Comparison of ENCODE assay signal across 8 mouse cellular contexts in the genomic region with DNA sequence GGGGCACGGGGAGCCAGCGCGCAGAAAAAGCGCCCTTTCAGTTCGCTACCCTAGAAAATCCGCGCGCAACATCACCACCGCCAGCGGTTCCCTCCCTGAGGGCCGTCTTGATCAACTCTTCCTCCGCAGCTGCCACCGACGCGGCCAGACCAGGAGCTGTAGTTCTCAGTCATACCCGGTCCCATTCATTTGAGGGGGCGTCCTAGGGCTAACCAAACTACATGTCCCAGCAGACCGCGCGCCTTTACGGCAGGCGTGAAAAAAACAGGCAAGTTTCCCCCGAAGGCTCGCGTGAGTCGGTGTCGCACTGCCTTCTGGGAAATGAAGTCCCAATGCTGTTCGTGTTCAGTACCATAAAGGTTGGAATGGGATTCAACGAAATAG. TPM values are rescaled to one million over a fixed set of nuclear protein-coding genes. Genes with fewer than 3 reads are reported as not detected.
DNase-seq lines count a peak whose midpoint lies in the region; ATAC-seq and TF ChIP-seq lines count a peak whose summit lies in the region.

A gene (minus strand): TSS at position 248 of the 384 bp plus-strand sequence.

- TF ChIP-seq POLR2A in brain, embryonic 14.5 days (IDR thresholded peaks at IDR 0.05; ENCODE audit: borderline replicate concordance, extremely low read depth, insufficient read depth, insufficient read length, poor library complexity, severe bottlenecking): peak; percentile 59; the same call in 1 of the 2 replicates
- TF ChIP-seq POLR2A in liver, adult 2 months (IDR thresholded peaks at IDR 0.05; ENCODE audit: extremely low read depth, insufficient read depth, low read length): 0 out of 2 replicates have a peak, but pooled peaks have one; percentile 34
- TF ChIP-seq POLR2A in myocyte (IDR thresholded peaks at IDR 0.05; ENCODE audit: insufficient read length, low read depth): peak; percentile 59

- H3ac ChIP-seq in C2C12 (ENCODE audit: control insufficient read depth, insufficient read length, low read depth): peak within 1 kb of the TSS; percentile 78
- peak within 1 kb of the TSS; percentile 56 for H3ac ChIP-seq in myocyte (ENCODE audit: control insufficient read depth, insufficient read length)

- peak within 1 kb of the TSS; percentile 60 for H3K4me3 ChIP-seq in C2C12 (ENCODE audit: insufficient read depth, poor library complexity, severe bottlenecking)
- peak within 1 kb of the TSS; percentile 84 for H3K4me3 ChIP-seq in erythroblast, embryonic 14.5 days (replicated peaks)
- H3K4me3 ChIP-seq in heart, embryonic 11.5 days (ENCODE audit: low read depth, low read length): peak within 1 kb of the TSS; percentile 81
- H3K4me3 ChIP-seq in kidney, embryonic 16.5 days (ENCODE audit: low read length): peak within 1 kb of the TSS; percentile 70
- H3K4me3 ChIP-seq in liver, adult 2 months (ENCODE audit: insufficient read depth, low read depth, low read length): peak within 1 kb of the TSS; percentile 77
- H3K4me3 ChIP-seq in myocyte: peak within 1 kb of the TSS; percentile 61

- peak within 1 kb of the TSS; percentile 73 for H3K4me2 ChIP-seq in heart, embryonic 11.5 days
- peak within 1 kb of the TSS; percentile 62 for H3K4me2 ChIP-seq in kidney, embryonic 16.5 days (replicated peaks; ENCODE audit: low read depth, low read length)
- peak within 1 kb of the TSS; percentile 89 for H3K4me2 ChIP-seq in myocyte (ENCODE audit: low read depth)

- DNase-seq in brain, embryonic 14.5 days (ENCODE audit: low read depth): peak; percentile 100
- DNase-seq in liver, adult 2 months (ENCODE audit: extremely low read depth, low read depth, low spot score): peak; percentile 94
- peak; percentile 96 for DNase-seq in splenic B cell, adult 2 months (ENCODE audit: low read depth, low spot score)

- no peak for TF ChIP-seq CTCF in C2C12 (IDR thresholded peaks at IDR 0.05; ENCODE audit: control insufficient read depth, insufficient read depth, insufficient read length)
- TF ChIP-seq CTCF in brain, embryonic 14.5 days (IDR thresholded peaks at IDR 0.05; ENCODE audit: borderline replicate concordance, extremely low read depth, insufficient read depth, insufficient read length): no peak
- TF ChIP-seq CTCF in liver, adult 2 months (IDR thresholded peaks at IDR 0.05; ENCODE audit: low read depth, low read length): no peak

- peak within 1 kb of the TSS; percentile 75 for H3K27ac ChIP-seq in heart, embryonic 11.5 days (ENCODE audit: low read depth, low read length)
- peak within 1 kb of the TSS; percentile 92 for H3K27ac ChIP-seq in kidney, embryonic 16.5 days (ENCODE audit: low read length)
- H3K27ac ChIP-seq in liver, adult 2 months (replicated peaks; ENCODE audit: insufficient read depth, low read depth, low read length): peak within 1 kb of the TSS; percentile 71

- peaks cover 24% of the 10 kb centered on the region for H3K4me1 ChIP-seq in erythroblast, embryonic 14.5 days (ENCODE audit: control insufficient read depth)
- H3K4me1 ChIP-seq in heart, embryonic 11.5 days (ENCODE audit: control insufficient read depth, insufficient read depth, low read length): peaks cover 15% of the 10 kb centered on the region
- peaks cover 32% of the 10 kb centered on the region for H3K4me1 ChIP-seq in kidney, embryonic 16.5 days (ENCODE audit: insufficient read depth, low read length)
- H3K4me1 ChIP-seq in liver, adult 2 months (ENCODE audit: control insufficient read depth, insufficient read depth, low read length): peaks cover 11% of the 10 kb centered on the region

- H3K79me2 ChIP-seq in C2C12 (ENCODE audit: control insufficient read depth, insufficient read depth): peaks cover 47% of the 10 kb centered on the region
- H3K79me2 ChIP-seq in liver, adult 2 months (ENCODE audit: control insufficient read depth, insufficient read depth, low read length): peaks cover 17% of the 10 kb centered on the region; the same call in 1 of the 2 replicates
- peaks cover 27% of the 10 kb centered on the region for H3K79me2 ChIP-seq in myocyte (ENCODE audit: control insufficient read depth, insufficient read depth)

- H3K79me3 ChIP-seq in C2C12 (ENCODE audit: low read depth): peaks cover 17% of the 10 kb centered on the region

- H3K36me3 ChIP-seq in C2C12 (ENCODE audit: control insufficient read depth, insufficient read depth): no peaks in the 10 kb centered on the region
- peaks cover 11% of the 10 kb centered on the region for H3K36me3 ChIP-seq in erythroblast, embryonic 14.5 days (ENCODE audit: control insufficient read depth)
- H3K36me3 ChIP-seq in heart, embryonic 11.5 days (ENCODE audit: control insufficient read depth, insufficient read depth, low read length): peaks cover 4% of the 10 kb centered on the region; the same call in 1 of the 2 replicates
- no peaks in the 10 kb centered on the region for H3K36me3 ChIP-seq in kidney, embryonic 16.5 days (ENCODE audit: insufficient read depth, low read length)
- no peaks in the 10 kb centered on the region for H3K36me3 ChIP-seq in liver, adult 2 months (ENCODE audit: control insufficient read depth, insufficient read depth, low read length)
- H3K36me3 ChIP-seq in myocyte (ENCODE audit: control insufficient read depth, insufficient read depth): no peaks in the 10 kb centered on the region
- 0 out of 2 replicates have a peak, but pooled peaks cover under 1% of the 10 kb centered on the region for H3K36me3 ChIP-seq in splenic B cell, adult 2 months (ENCODE audit: control insufficient read depth, insufficient read depth, low read length, poor library complexity, severe bottlenecking)

- H3K9me3 ChIP-seq in erythroblast, embryonic 14.5 days (ENCODE audit: control insufficient read depth, low read length): no peaks in the 10 kb centered on the region
- no peaks in the 10 kb centered on the region for H3K9me3 ChIP-seq in heart, embryonic 11.5 days (replicated peaks; ENCODE audit: control insufficient read depth, low read length)
- H3K9me3 ChIP-seq in kidney, embryonic 16.5 days (ENCODE audit: low read length): peaks cover 6% of the 10 kb centered on the region; the same call in 1 of the 2 replicates

- H3K27me3 ChIP-seq in C2C12 (ENCODE audit: control insufficient read depth, insufficient read depth, insufficient read length) (no peaks in the 10 kb centered on the region), myocyte (ENCODE audit: control insufficient read depth, insufficient read depth, insufficient read length) (no peaks in the 10 kb centered on the region)
- no peaks in the 10 kb centered on the region for H3K27me3 ChIP-seq in erythroblast, embryonic 14.5 days (ENCODE audit: control insufficient read depth)
- H3K27me3 ChIP-seq in heart, embryonic 11.5 days (ENCODE audit: control insufficient read depth, insufficient read depth, low read length): no peaks in the 10 kb centered on the region
- no peaks in the 10 kb centered on the region for H3K27me3 ChIP-seq in kidney, embryonic 16.5 days (ENCODE audit: insufficient read depth, low read length)
- H3K27me3 ChIP-seq in liver, adult 2 months (ENCODE audit: control insufficient read depth, insufficient read depth, low read length): no peaks in the 10 kb centered on the region
- H3K27me3 ChIP-seq in splenic B cell, adult 2 months (ENCODE audit: control insufficient read depth, insufficient read depth, low read length, poor library complexity, severe bottlenecking): no peaks in the 10 kb centered on the region

- peak within 1 kb of the TSS; percentile 84 for H3K9ac ChIP-seq in heart, embryonic 11.5 days (ENCODE audit: low read depth, low read length)
- H3K9ac ChIP-seq in kidney, embryonic 16.5 days (replicated peaks; ENCODE audit: low read length): peak within 1 kb of the TSS; percentile 90
- H3K9ac ChIP-seq in liver, adult 2 months (ENCODE audit: low read depth, low read length): peak within 1 kb of the TSS; percentile 69

- ATAC-seq in heart, embryonic 11.5 days (replicated peaks; ENCODE audit: insufficient number of reproducible peaks, low FRiP score, low TSS enrichment): peak; percentile 99
- ATAC-seq in kidney, embryonic 16.5 days (ENCODE audit: low FRiP score, low TSS enrichment): peak; percentile 98

- under 1% methylated on average over 29 of the region's 29 CpGs for WGBS in heart, embryonic 11.5 days (ENCODE audit: insufficient replicate concordance)
- WGBS in kidney, embryonic 16.5 days: under 1% methylated on average over 29 of the region's 29 CpGs
- WGBS in liver, adult 2 months: under 1% methylated on average over 29 of the region's 29 CpGs

TF ChIP-seq in C2C12, 6 proteins besides CTCF, POLR2A, EP300 and RAD21:
- TF ChIP-seq FOSL1 (IDR thresholded peaks at IDR 0.05; ENCODE audit: insufficient read depth, low read length, poor library complexity, severe bottlenecking): no peak
- TF ChIP-seq MYOG (IDR thresholded peaks at IDR 0.05; ENCODE audit: control insufficient read depth, extremely low read depth, insufficient read length): no peak
- no peak for TF ChIP-seq MYOD1 (IDR thresholded peaks at IDR 0.05; ENCODE audit: control insufficient read depth, insufficient read length, low read depth)
- TF ChIP-seq USF1 (IDR thresholded peaks at IDR 0.05; ENCODE audit: low read depth): no peak
- no peak for TF ChIP-seq CEBPB (IDR thresholded peaks at IDR 0.05; ENCODE audit: low read depth)
- no peak for TF ChIP-seq MAX (IDR thresholded peaks at IDR 0.05)

TF ChIP-seq in myocyte, 11 proteins besides CTCF, POLR2A, EP300 and RAD21:
- TF ChIP-seq MYOD1 (IDR thresholded peaks at IDR 0.05; ENCODE audit: control insufficient read depth in 1 of 3, insufficient read length in 2 of 3, low read depth in 2 of 3) (peak in 2 of 3 experiments; percentile 6 to 71), CEBPB (IDR thresholded peaks at IDR 0.05; ENCODE audit: insufficient read depth, poor library complexity, severe bottlenecking) (no peak), SRF (IDR thresholded peaks at IDR 0.05; ENCODE audit: control insufficient read depth, insufficient read length, low read depth) (peak; percentile 40), E2F4 (IDR thresholded peaks at IDR 0.05; ENCODE audit: insufficient read depth) (no peak), MYOG (IDR thresholded peaks at IDR 0.05; ENCODE audit: control insufficient read depth in 1 of 3, insufficient read depth in 1 of 3, insufficient read length in 2 of 3, low read depth in 2 of 3) (peak; percentile 10 to 72 (median 15)), POLR2AphosphoS2 (IDR thresholded peaks at IDR 0.05; ENCODE audit: insufficient read length, low read depth) (peak; percentile 58), REST (IDR thresholded peaks at IDR 0.05; ENCODE audit: insufficient read depth, insufficient read length) (no peak)

RNA-seq across cellular contexts. Expression of the gene that starts here (rescaled TPM):
- polyA plus RNA-seq in C2C12 (2012; fragmentation: generic; extraction: Trizol): 23.5 TPM
- polyA plus RNA-seq in brain, embryonic 14.5 days (2012; rRNA removed): 39.9 and 40.8 TPM in 2 replicates
- 0.08 and 0.10 TPM in 2 replicates for polyA plus RNA-seq in erythroblast, embryonic 14.5 days (2012)
- 44.6 and 50.4 TPM in 2 replicates for polyA plus RNA-seq in heart, embryonic 11.5 days (2014; fragmentation: Nextera tagmentation; extraction: Ambion mirVana)
- 81.6 and 86.0 TPM in 2 replicates for polyA plus RNA-seq in kidney, embryonic 16.5 days (2015; fragmentation: Nextera tagmentation; extraction: Ambion mirVana)
- total RNA-seq in liver, adult 2 months (2014; rRNA removed): 9.7 and 13.2 TPM in 2 replicates
- 16.0 and 17.6 TPM in 2 replicates for polyA plus RNA-seq in liver, adult 2 months (2012; rRNA removed)
- 18.3 TPM for polyA plus RNA-seq in myocyte (2012; fragmentation: generic; extraction: Trizol)

Comparison
In these comparisons a context has a peak if more than half of its experiments do, and no peak if none do; other contexts are left out.
1. Peak in every context shown above with its lines: DNase-seq, ATAC-seq, H3K4me3 ChIP-seq and H3K27ac ChIP-seq.
2. RNA of the gene that starts here (polyA plus RNA-seq): 81.6 to 86.0 TPM in kidney, embryonic 16.5 days, 44.6 to 50.4 TPM in heart, embryonic 11.5 days, 39.9 to 40.8 TPM in brain, embryonic 14.5 days, 23.5 TPM in C2C12 (single experiment), 18.3 TPM in myocyte (single experiment) and 16.0 to 17.6 TPM in liver, adult 2 months; 0.08 to 0.10 TPM in erythroblast, embryonic 14.5 days; every median in the first group is over 10 times any median in the second.